Comparison of ENCODE assay signal across 8 mouse cellular contexts in genomic region chr17:35725286-35726232, GRCm38 (mm10). TPM values are rescaled to one million over a fixed set of nuclear protein-coding genes. Genes with fewer than 3 reads are reported as not detected.
A peak's percentile ranks its signal among the peaks of the same experiment; 100 is the strongest.
DNase-seq lines count a peak whose midpoint lies in the region; ATAC-seq lines count a peak whose summit lies in the region.

No protein-coding gene starts in this region.

- H3K4me3 ChIP-seq in hindbrain, embryonic 16.5 days (ENCODE audit: low read length), result no peak overlapping the region

- H3K27me3 ChIP-seq in hindbrain, embryonic 16.5 days (replicated peaks; ENCODE audit: control insufficient read depth, insufficient read depth, low read length), result no peaks in the 10 kb centered on the region

- DNase-seq in R1 (ENCODE audit: low read depth, low spot score), result peak; percentile 79
- peak; percentile 95 to 96 for DNase-seq in cerebellum, postnatal 4 days (ENCODE audit: low spot score in 2 of 2)
- peak; percentile 97 for DNase-seq in gastrocnemius, adult 18-20 months (ENCODE audit: low spot score)
- DNase-seq in left cerebral cortex, adult 18-20 months (ENCODE audit: low spot score in 2 of 2), result peak; percentile 88 to 90
- peak; percentile 90 to 93 for DNase-seq in right cerebral cortex, adult 2 months (ENCODE audit: low spot score in 2 of 2)
- peak; percentile 92 for DNase-seq in urinary bladder, postnatal 14 days (ENCODE audit: low spot score)

- peak overlapping the region; percentile 15; the same call in 1 of the 2 replicates for H3K9ac ChIP-seq in hindbrain, embryonic 16.5 days (ENCODE audit: low read depth, low read length)

- H3K9me3 ChIP-seq in hindbrain, embryonic 16.5 days (ENCODE audit: control insufficient read depth, low read length), result no peaks in the 10 kb centered on the region

- H3K4me1 ChIP-seq in hindbrain, embryonic 16.5 days (ENCODE audit: control insufficient read depth, insufficient read depth, low read depth, low read length), result peaks cover 3% of the 10 kb centered on the region; the same call in 1 of the 2 replicates

- no peak overlapping the region for H3K27ac ChIP-seq in hindbrain, embryonic 16.5 days (ENCODE audit: low read depth, low read length)

- no peak overlapping the region for H3K4me2 ChIP-seq in hindbrain, embryonic 16.5 days (ENCODE audit: low read length)

- WGBS in hindbrain, embryonic 16.5 days, result 31% methylated on average over 21 of the region's 21 CpGs

- ATAC-seq in hindbrain, embryonic 16.5 days, result peak; percentile 87
- peak; percentile 92 for ATAC-seq in megakaryocyte, adult 5-6 weeks (ENCODE audit: poor library complexity, severe bottlenecking)

- H3K36me3 ChIP-seq in hindbrain, embryonic 16.5 days (ENCODE audit: control insufficient read depth, insufficient read depth, low read length), result no peaks in the 10 kb centered on the region

RNA-seq across cellular contexts. Expression of gene Ddr1, which starts 21.1 kb away (rescaled TPM):
- 10 to 100 TPM; 12.4 to 17.1 TPM for total RNA-seq in gastrocnemius, adult 18-20 months (2021)
- polyA plus RNA-seq in hindbrain, embryonic 16.5 days (2015; fragmentation: Nextera tagmentation; extraction: Ambion mirVana), result 87.1 and 106 TPM in 2 replicates
- total RNA-seq in left cerebral cortex, adult 18-20 months (2021), result 10 to 100 TPM; 49.0 to 51.5 TPM
- 0.91 and 1.0 TPM in 2 replicates for total RNA-seq in megakaryocyte, adult 5-6 weeks (2015)
- total RNA-seq in megakaryocyte, adult 5-6 weeks (2017), result 0.49 and 1.0 TPM in 2 replicates

RNA-seq across cellular contexts. Expression of gene Gtf2h4, which starts 52.0 kb away (rescaled TPM):
- 10 to 100 TPM; 17.7 to 18.9 TPM for total RNA-seq in gastrocnemius, adult 18-20 months (2021)
- polyA plus RNA-seq in hindbrain, embryonic 16.5 days (2015; fragmentation: Nextera tagmentation; extraction: Ambion mirVana), result 27.8 and 28.1 TPM in 2 replicates
- 10 to 100 TPM; 26.7 to 37.5 TPM for total RNA-seq in left cerebral cortex, adult 18-20 months (2021)
- 13.4 and 15.1 TPM in 2 replicates for total RNA-seq in megakaryocyte, adult 5-6 weeks (2015)
- total RNA-seq in megakaryocyte, adult 5-6 weeks (2017), result 10.6 and 14.9 TPM in 2 replicates

RNA-seq across cellular contexts. Expression of gene Vars2, which starts 58.2 kb away (rescaled TPM):
- 10 to 100 TPM in 1 of 2 experiments, 1 to 10 TPM in 1; 9.8 to 13.7 TPM for total RNA-seq in gastrocnemius, adult 18-20 months (2021)
- 16.7 and 17.9 TPM in 2 replicates for polyA plus RNA-seq in hindbrain, embryonic 16.5 days (2015; fragmentation: Nextera tagmentation; extraction: Ambion mirVana)
- total RNA-seq in left cerebral cortex, adult 18-20 months (2021), result 10 to 100 TPM; 34.3 to 35.1 TPM
- total RNA-seq in megakaryocyte, adult 5-6 weeks (2015), result 2.1 and 5.3 TPM in 2 replicates
- total RNA-seq in megakaryocyte, adult 5-6 weeks (2017), result 3.3 and 16.9 TPM in 2 replicates

Comparison
In these comparisons a context has a peak if more than half of its experiments do, and no peak if none do; other contexts are left out.
1. RNA of gene Ddr1, which starts 21.1 kb away (total RNA-seq): 49.0 to 51.5 TPM in left cerebral cortex, adult 18-20 months and 12.4 to 17.1 TPM in gastrocnemius, adult 18-20 months; 0.49 to 1.0 TPM in megakaryocyte, adult 5-6 weeks; every median in the first group is over 4 times any median in the second.
2. Peak in every context shown above with its lines, with median percentiles within 50 percentile points of each other: DNase-seq.